Mouse (Mus musculus): Measurements from ENCODE around the gene Bcl2l10. TPM values are rescaled to one million over a fixed set of nuclear protein-coding genes. Genes with fewer than 3 reads are reported as not detected.

The Bcl2l10 gene
- polyA plus RNA-seq (2015; fragmentation: Nextera tagmentation; extraction: Ambion mirVana), result not detected in 2 replicates

GRCm38 (mm10) chr9:75347458-75347857 is at the start of gene Bcl2l10:
Bcl2l10 (plus strand) TSS chr9:75347758.
- Histone ChIP-seq H3K27ac (replicated peaks) (no peak within 1 kb of the TSS), H3K9me3 (replicated peaks) (no peaks in the 10 kb centered on the region), H3K36me3 (peaks cover 39% of the 10 kb centered on the region), H3K27me3 (replicated peaks) (no peaks in the 10 kb centered on the region), H3K4me2 (no peak within 1 kb of the TSS), H3K9ac (replicated peaks) (no peak within 1 kb of the TSS), H3K4me3 (replicated peaks) (no peak within 1 kb of the TSS), H3K4me1 (no peaks in the 10 kb centered on the region)
- WGBS, result 89% methylated on average over 5 of the region's 5 CpGs
- no peak for ATAC-seq (ENCODE audit: low FRiP score)

GRCm38 (mm10) chr9:75299342-75299741 is 48.2 kb upstream of the Bcl2l10 start:
- H3K27me3 ChIP-seq (replicated peaks), result no peaks in the 10 kb centered on the region
- WGBS, result 80% methylated on average over 2 of the region's 2 CpGs
- no peak overlapping the region for H3K9ac ChIP-seq (replicated peaks)
- no peak overlapping the region for H3K4me2 ChIP-seq
- no peak overlapping the region for H3K27ac ChIP-seq (replicated peaks)
- no peaks in the 10 kb centered on the region for H3K36me3 ChIP-seq
- no peaks in the 10 kb centered on the region for H3K9me3 ChIP-seq (replicated peaks)
- no peak for ATAC-seq (ENCODE audit: low FRiP score)
- H3K4me1 ChIP-seq, result no peaks in the 10 kb centered on the region; the same call in 1 of the 2 replicates
- H3K4me3 ChIP-seq (replicated peaks), result no peak overlapping the region

- H3K9ac ChIP-seq (replicated peaks), result no peak overlapping the region
- no peaks in the 10 kb centered on the region; the same call in 1 of the 2 replicates for H3K4me1 ChIP-seq
- no peak overlapping the region for H3K27ac ChIP-seq (replicated peaks)
- H3K9me3 ChIP-seq (replicated peaks), result no peaks in the 10 kb centered on the region
- H3K36me3 ChIP-seq, result no peaks in the 10 kb centered on the region
- WGBS, result 85% methylated on average over 2 of the region's 2 CpGs
- H3K4me2 ChIP-seq, result no peak overlapping the region
- ATAC-seq (ENCODE audit: low FRiP score), result no peak
- no peak overlapping the region for H3K4me3 ChIP-seq (replicated peaks)
- H3K27me3 ChIP-seq (replicated peaks), result no peaks in the 10 kb centered on the region
These were observed 44.5 kb upstream of the Bcl2l10 start for GRCm38 (mm10) chr9:75303033-75303432.

- no peaks in the 10 kb centered on the region for H3K9me3 ChIP-seq (replicated peaks)
- peak overlapping the region; percentile 35 for H3K4me2 ChIP-seq
- H3K36me3 ChIP-seq, result no peaks in the 10 kb centered on the region
- H3K27me3 ChIP-seq (replicated peaks), result no peaks in the 10 kb centered on the region
- 35% methylated on average over 16 of the region's 16 CpGs for WGBS
- no peak for ATAC-seq (ENCODE audit: low FRiP score)
- no peaks in the 10 kb centered on the region; the same call in 1 of the 2 replicates for H3K4me1 ChIP-seq
- H3K4me3 ChIP-seq (replicated peaks), result no peak overlapping the region
- H3K9ac ChIP-seq (replicated peaks), result no peak overlapping the region
- H3K27ac ChIP-seq (replicated peaks), result no peak overlapping the region
These were observed 43.8 kb upstream of the Bcl2l10 start for GRCm38 (mm10) chr9:75303701-75304261.

GRCm38 (mm10) chr9:75304286-75304685 is 43.3 kb upstream of the Bcl2l10 start:
- Histone ChIP-seq H3K27me3 (replicated peaks) (no peaks in the 10 kb centered on the region), H3K4me3 (replicated peaks) (no peak overlapping the region), H3K9me3 (replicated peaks) (no peaks in the 10 kb centered on the region), H3K4me1 (no peaks in the 10 kb centered on the region; the same call in 1 of the 2 replicates), H3K4me2 (peak overlapping the region; percentile 35; the same call in 1 of the 2 replicates), H3K36me3 (no peaks in the 10 kb centered on the region), H3K27ac (replicated peaks) (no peak overlapping the region), H3K9ac (replicated peaks) (no peak overlapping the region)
- ATAC-seq (ENCODE audit: low FRiP score), result no peak
- 37% methylated on average over 7 of the region's 7 CpGs for WGBS

- Histone ChIP-seq H3K4me3 (replicated peaks) (no peak within 1 kb of the TSS), H3K9me3 (replicated peaks) (no peaks in the 10 kb centered on the region), H3K4me2 (no peak within 1 kb of the TSS), H3K4me1 (no peaks in the 10 kb centered on the region; the same call in 1 of the 2 replicates), H3K36me3 (no peaks in the 10 kb centered on the region), H3K9ac (replicated peaks) (no peak within 1 kb of the TSS), H3K27ac (replicated peaks) (no peak within 1 kb of the TSS), H3K27me3 (replicated peaks) (no peaks in the 10 kb centered on the region)
- no peak for ATAC-seq (ENCODE audit: low FRiP score)
- WGBS, result 64% methylated on average over 11 of the region's 11 CpGs
These were observed 41.2 kb upstream of the Bcl2l10 start, which contains the start of gene Gnb5 for GRCm38 (mm10) chr9:75306126-75306898. Gnb5 (plus strand) TSS chr9:75306288.

GRCm38 (mm10) chr9:75307015-75307414 is 40.5 kb upstream of the Bcl2l10 start:
- Histone ChIP-seq H3K4me3 (replicated peaks) (no peak overlapping the region), H3K4me2 (no peak overlapping the region), H3K9me3 (replicated peaks) (no peaks in the 10 kb centered on the region), H3K4me1 (no peaks in the 10 kb centered on the region; the same call in 1 of the 2 replicates), H3K36me3 (no peaks in the 10 kb centered on the region), H3K27ac (replicated peaks) (no peak overlapping the region), H3K27me3 (replicated peaks) (no peaks in the 10 kb centered on the region), H3K9ac (replicated peaks) (no peak overlapping the region)
- 88% methylated on average over 5 of the region's 5 CpGs for WGBS
- ATAC-seq (ENCODE audit: low FRiP score), result no peak

GRCm38 (mm10) chr9:75308621-75309020 is 38.9 kb upstream of the Bcl2l10 start:
- Histone ChIP-seq H3K27ac (replicated peaks) (no peak overlapping the region), H3K4me2 (no peak overlapping the region), H3K27me3 (replicated peaks) (no peaks in the 10 kb centered on the region), H3K36me3 (no peaks in the 10 kb centered on the region), H3K4me1 (peaks cover 9% of the 10 kb centered on the region), H3K9ac (replicated peaks) (no peak overlapping the region), H3K4me3 (replicated peaks) (no peak overlapping the region), H3K9me3 (replicated peaks) (no peaks in the 10 kb centered on the region)
- 68% methylated on average over 5 of the region's 5 CpGs for WGBS
- ATAC-seq (ENCODE audit: low FRiP score), result no peak

GRCm38 (mm10) chr9:75312008-75312407 is 35.5 kb upstream of the Bcl2l10 start:
- Histone ChIP-seq H3K27ac (replicated peaks) (peak overlapping the region; percentile 33; the same call in 1 of the 2 replicates), H3K9ac (replicated peaks) (no peak overlapping the region), H3K36me3 (no peaks in the 10 kb centered on the region), H3K27me3 (replicated peaks) (no peaks in the 10 kb centered on the region), H3K4me3 (replicated peaks) (no peak overlapping the region), H3K9me3 (replicated peaks) (no peaks in the 10 kb centered on the region), H3K4me1 (peaks cover 28% of the 10 kb centered on the region), H3K4me2 (no peak overlapping the region)
- no peak for ATAC-seq (ENCODE audit: low FRiP score)
- WGBS, result 19% methylated on average over 4 of the region's 4 CpGs

- peaks cover 8% of the 10 kb centered on the region; the same call in 1 of the 2 replicates for H3K36me3 ChIP-seq
- peak; percentile 73 for ATAC-seq (ENCODE audit: low FRiP score)
- peak overlapping the region; percentile 79 for H3K4me3 ChIP-seq (replicated peaks)
- WGBS, result 23% methylated on average over 11 of the region's 11 CpGs
- peak overlapping the region; percentile 73 for H3K9ac ChIP-seq (replicated peaks)
- peaks cover 28% of the 10 kb centered on the region for H3K4me1 ChIP-seq
- H3K27me3 ChIP-seq (replicated peaks), result no peaks in the 10 kb centered on the region
- H3K27ac ChIP-seq (replicated peaks), result peak overlapping the region; percentile 91
- no peaks in the 10 kb centered on the region for H3K9me3 ChIP-seq (replicated peaks)
- peak overlapping the region; percentile 67 for H3K4me2 ChIP-seq
These were observed 34.3 kb upstream of the Bcl2l10 start for GRCm38 (mm10) chr9:75313138-75313831.

GRCm38 (mm10) chr9:75313832-75314516 is 33.6 kb upstream of the Bcl2l10 start:
- Histone ChIP-seq H3K9ac (replicated peaks) (peak overlapping the region; percentile 73), H3K4me1 (peaks cover 34% of the 10 kb centered on the region), H3K4me3 (replicated peaks) (peak overlapping the region; percentile 79), H3K4me2 (peak overlapping the region; percentile 67), H3K27me3 (replicated peaks) (no peaks in the 10 kb centered on the region), H3K9me3 (replicated peaks) (no peaks in the 10 kb centered on the region), H3K36me3 (peaks cover 11% of the 10 kb centered on the region; the same call in 1 of the 2 replicates), H3K27ac (replicated peaks) (peak overlapping the region; percentile 91)
- peak; percentile 91 for ATAC-seq (ENCODE audit: low FRiP score)
- under 1% methylated on average over 52 of the region's 52 CpGs for WGBS

Data from neural tube, embryonic 15.5 days (tissue).